Mouse (Mus musculus) bone marrow, adult 2 months (tissue): ENCODE data around the gene Smoc1.

Source experiments
- CTCF ChIP-seq: fragments of 200-500 bp; IDR thresholded peaks from 2 replicates; pipeline ENCODE4 v1.5.1; 2011; ENCODE audit warnings: low read length, control low read depth; ENCODE audit not compliant: control insufficient read depth, insufficient read depth
- POLR2A ChIP-seq: fragments of 200-500 bp; IDR thresholded peaks from 2 replicates; pipeline ENCODE4 v1.6.1; 2011; ENCODE audit warnings: low read depth, mild to moderate bottlenecking, control low read depth, low read length, borderline replicate concordance; ENCODE audit not compliant: control insufficient read depth

DNA sequence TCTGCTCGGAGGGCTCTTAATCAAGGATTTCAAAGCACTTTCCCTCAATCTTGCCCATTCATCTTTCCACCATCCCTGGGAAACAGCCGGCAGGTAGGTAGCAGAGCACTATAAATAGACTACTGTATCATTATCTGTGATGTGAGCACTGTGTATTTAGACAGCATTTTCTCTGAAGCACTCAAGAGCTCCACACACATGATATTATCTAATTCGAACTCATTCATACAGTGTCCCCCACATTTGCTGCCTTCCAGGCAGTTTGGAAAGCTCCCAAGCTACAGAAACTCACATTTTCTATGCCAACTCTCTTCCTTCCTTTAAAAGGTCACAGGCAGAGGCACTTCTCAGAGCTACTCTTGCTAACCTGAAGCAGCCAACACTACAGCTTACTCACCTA, 200.0 kb downstream of the Smoc1 start:
- TF ChIP-seq POLR2A = no peak
- TF ChIP-seq CTCF = no peak
